Mouse (Mus musculus) adrenal gland (tissue): ENCODE measurements around the gene Enox1.

Experiments
- intact Hi-C: fragments of 180-260 bp; cut with DNase I; formaldehyde crosslinking; loops from one replicate; pipeline ENCODE4 v1.15.1; 2025

The Enox1 gene

GRCm38 (mm10) chr14:77601446-77601845, 444.9 kb downstream of the Enox1 start:
- intact Hi-C loops: no loop called here

DNA sequence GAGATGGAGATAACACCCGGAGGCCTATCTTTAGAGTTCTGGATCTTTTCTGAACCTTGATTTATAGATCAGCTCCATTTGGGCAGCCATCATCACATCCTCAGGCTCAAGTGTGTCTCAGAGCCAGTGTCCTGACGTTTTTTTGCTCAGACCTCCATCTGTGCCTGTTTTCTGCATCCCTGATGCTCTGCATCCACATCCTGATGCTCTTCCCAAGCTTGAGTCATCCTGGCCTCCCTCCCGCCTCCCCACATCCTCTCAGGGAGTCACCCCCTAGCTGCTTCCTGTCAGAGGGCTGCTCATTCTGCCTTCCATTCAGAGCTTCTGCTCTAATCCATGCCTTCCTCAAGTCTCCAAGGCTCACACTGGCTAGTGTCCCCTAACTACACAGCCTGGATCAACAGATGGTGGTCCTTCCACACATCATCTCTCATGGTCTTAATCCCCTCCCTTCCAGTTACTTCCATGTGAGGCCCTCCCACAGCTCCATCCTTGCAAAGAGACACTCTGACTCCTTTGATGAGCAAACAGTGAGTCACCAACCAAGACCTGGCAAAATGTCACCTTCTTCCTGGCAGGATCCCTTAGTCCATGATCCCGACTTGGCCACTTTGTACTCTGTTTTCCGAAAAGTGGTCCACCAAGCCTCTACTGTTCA, 451.7 kb downstream of the Enox1 start:
- intact Hi-C loops: no loop called here

GRCm38 (mm10) chr14:77615201-77615600, 458.6 kb downstream of the Enox1 start:
- intact Hi-C loops: no loop called here

- intact Hi-C loops: no loop called here
Observed at GRCm38 (mm10) chr14:77617250-77617649, 460.7 kb downstream of the Enox1 start.

DNA sequence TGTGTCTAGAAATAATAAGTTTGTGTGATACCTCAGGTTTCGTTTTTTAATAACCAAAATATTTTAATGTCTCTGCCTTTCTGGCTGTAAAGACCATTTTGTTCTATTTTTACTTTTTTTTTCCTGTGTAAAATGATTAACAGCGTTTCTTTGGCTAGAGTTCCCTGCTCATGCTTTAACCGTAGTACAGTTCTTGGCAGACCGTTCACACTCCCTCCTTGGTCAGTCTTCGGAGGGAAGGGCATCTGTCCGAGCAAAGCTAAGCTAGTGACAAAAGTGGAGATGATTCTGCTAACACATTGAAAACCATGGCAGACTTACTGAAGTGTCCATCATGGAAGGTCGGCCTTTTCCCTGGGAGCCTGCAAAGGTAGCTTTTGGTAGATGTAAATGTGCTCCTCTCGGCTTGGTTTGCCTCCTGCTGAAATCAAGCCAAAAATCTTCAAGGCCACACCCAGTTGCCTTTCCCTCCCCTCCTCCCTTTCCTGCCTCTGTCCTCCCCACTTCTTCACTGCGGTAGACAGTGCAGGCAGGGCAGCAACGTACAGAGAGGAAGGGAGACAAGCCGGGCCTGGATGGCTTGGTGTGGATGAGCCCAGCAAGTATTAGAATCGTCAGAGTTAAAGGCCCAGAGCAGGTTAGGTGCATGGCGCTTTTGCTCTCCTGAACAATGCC, 461.7 kb downstream of the Enox1 start:
- intact Hi-C loops: no loop called here

DNA sequence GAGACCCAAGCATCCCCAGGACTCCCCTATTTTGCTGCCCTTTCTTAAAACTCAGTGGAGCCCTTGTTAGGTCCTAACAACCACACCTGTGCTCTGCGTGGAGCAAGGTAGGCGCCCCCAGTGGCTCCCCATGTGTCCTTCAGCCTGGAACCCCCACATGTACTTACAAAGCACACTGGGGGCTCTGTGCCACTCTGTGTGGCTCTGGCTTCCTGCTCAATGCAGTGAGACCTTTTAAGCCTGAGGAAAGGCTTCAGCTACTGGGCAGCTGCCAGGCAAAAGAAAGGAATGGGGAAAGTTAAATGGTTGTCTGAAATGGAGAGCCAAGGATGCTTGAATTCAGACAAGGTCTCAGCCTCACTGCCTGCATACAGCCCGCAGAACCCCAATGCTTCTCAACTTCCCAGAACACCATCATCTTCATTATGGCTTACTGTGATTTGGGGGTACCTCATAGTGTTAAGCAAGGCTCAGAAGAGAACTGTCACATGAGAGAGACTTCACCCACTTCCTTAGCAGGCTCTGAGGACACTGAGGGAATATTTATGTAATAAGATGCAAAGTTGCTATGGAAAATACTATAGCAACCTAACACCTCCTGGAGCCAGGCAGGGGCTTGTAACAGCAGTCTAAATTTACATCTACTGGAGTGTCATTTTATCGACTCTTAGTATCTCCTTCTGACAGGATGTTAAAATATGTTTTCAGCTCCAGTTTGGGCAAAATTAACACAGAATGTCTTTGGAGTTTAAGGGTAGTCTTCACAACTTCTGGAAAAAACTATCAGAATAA, 465.1 kb downstream of the Enox1 start:
- intact Hi-C loops: no loop called here

- intact Hi-C loops: no loop called here
Observed at GRCm38 (mm10) chr14:77626557-77627507, 470.3 kb downstream of the Enox1 start.

GRCm38 (mm10) chr14:77632466-77633171, 476.1 kb downstream of the Enox1 start:
- intact Hi-C loops: no loop called here

DNA sequence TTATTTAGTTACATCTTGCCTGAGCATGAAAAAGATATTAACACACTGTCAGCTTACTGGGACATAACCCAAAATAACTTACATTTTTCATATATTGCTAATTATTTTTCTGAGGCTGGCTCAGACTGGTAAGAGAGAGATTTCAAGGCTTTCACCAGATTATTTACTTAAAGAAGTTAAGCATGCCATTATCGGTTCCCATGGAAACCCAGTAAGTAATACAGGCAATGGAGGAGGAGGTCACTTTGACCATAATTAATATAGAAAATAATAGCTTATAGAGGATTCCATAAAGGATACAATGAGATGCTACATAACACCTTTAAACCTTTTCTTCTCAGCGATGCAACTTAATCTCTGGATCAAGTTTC, 476.6 kb downstream of the Enox1 start:
- intact Hi-C loops: no loop called here

DNA sequence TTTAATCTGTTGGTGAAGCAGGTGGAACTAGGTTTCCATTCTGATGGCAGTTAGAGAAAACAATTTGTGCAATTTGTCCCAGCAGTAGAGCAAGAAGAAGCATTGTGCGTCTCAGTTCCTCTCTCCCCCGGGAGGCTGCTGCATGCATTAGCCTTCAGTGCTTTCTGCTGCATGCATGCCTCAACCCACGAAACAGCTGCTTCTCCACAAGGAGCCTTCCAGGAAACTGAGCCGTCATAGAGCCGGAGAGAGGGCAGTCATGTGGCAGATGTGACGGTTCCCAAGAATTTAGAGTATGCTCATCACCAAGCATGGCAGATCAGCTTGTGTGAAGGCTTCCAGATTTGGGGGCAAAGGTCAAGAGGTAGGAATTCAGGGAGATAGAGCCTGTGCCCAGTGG, 480.4 kb downstream of the Enox1 start:
- intact Hi-C loops: no loop called here

GRCm38 (mm10) chr14:77638148-77638547, 481.6 kb downstream of the Enox1 start:
- intact Hi-C loops: no loop called here

GRCm38 (mm10) chr14:77638616-77639015, 482.1 kb downstream of the Enox1 start:
- intact Hi-C loops: no loop called here

DNA sequence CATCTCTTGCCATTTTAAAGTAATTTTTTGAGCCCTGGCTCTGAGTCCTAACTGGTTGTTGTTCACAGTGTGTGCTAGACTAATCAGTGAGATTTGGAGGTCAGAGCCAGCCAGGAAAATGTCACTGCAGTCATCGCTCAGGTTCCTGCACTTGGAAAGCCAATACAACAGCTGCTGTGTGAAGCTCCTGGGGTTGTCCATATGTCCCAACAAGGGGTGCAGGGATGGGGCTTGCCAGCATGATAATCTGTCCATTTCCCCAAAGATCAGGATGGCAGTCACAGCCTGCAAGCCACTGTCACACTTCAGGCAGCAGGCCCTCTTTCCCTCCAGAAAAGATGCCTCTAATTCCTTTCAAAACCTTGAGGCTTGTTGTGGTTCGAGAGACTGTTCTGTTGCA, 483.0 kb downstream of the Enox1 start:
- intact Hi-C loops: no loop called here

GRCm38 (mm10) chr14:77642314-77642713, 485.8 kb downstream of the Enox1 start:
- intact Hi-C loops: no loop called here

GRCm38 (mm10) chr14:77646196-77646595, 489.6 kb downstream of the Enox1 start:
- intact Hi-C loops: no loop called here

DNA sequence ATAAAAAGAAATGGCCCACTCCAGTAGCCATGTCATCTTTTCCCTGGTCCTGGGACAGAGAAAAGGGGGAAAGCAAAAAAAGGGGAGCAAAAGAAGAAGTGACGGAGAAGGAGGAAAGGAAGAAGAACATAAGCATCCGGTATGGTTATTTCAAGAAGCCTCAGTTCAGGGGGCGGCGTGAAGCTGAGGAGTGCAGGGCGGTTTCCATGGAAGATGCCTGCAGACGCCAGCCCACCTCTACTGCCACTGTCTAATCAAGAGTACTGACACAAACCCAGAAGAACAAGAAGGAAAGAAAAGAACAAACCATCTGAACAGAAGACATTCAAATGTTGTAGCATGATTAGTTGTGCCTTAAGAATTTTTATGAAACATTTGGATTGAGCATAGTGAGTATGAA, 490.5 kb downstream of the Enox1 start:
- intact Hi-C loops: no loop called here

- intact Hi-C loops: no loop called here
Observed at GRCm38 (mm10) chr14:77648305-77648704, 491.7 kb downstream of the Enox1 start.

DNA sequence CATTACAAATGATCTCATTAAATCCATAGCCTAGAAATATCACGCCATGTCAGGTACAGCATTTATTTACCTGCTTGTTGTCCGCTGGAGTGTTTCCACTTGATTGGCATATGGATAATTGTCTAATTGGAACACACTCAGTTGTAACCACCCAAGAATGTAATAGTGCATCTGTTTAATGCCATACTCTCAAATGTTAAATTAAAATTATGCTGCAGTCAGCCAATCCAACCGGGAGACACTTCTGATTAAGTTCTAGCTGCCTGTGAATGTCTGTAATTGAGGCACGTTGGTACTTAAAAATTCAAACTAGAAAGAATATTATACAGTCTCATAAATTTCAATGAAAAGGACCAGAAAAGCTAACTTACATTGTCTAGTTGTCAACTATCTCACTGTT, 502.2 kb downstream of the Enox1 start:
- intact Hi-C loops: no loop called here

GRCm38 (mm10) chr14:77662273-77662672, 505.7 kb downstream of the Enox1 start:
- intact Hi-C loops: no loop called here

DNA sequence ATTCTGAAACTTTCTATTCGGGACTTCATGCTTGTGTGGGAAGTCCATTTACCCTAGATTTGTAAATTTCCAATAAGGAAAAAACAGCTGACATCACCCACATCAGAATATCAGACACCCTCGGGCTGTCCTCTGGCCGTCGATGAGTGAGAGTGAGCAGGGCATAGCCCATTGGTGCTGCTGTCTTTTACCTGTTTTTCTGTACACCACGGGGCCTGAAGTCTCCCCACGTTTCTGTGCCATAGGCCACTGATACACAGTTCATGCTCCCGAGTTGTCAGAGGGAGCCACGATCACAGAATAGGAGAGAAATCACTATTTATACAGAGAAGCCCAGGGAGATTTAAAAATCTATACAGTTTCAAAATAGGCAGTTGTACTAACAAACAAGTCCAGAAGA, 506.4 kb downstream of the Enox1 start:
- intact Hi-C loops: no loop called here

DNA sequence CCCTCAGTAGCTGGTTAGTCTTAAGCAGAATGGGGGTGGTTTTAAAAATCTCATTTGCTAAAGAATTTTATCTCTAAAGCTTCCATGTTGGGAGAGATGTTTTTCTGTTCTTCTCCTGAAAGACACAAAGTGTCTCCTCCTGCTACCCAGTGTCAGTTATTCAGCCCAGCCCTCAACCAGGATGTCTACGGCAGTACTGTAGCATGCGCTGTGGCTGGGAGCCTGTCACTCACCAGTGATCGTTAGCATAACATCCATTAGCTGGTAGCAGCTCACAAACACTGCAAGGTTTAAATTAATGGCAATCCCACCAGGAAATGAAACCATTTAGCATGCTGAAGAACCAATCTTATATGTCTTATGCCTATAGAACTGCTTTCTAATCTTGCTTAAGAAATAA, 511.5 kb downstream of the Enox1 start:
- intact Hi-C loops: no loop called here
